19 mouse cellular contexts compared by ENCODE assay signal in the genomic region with DNA sequence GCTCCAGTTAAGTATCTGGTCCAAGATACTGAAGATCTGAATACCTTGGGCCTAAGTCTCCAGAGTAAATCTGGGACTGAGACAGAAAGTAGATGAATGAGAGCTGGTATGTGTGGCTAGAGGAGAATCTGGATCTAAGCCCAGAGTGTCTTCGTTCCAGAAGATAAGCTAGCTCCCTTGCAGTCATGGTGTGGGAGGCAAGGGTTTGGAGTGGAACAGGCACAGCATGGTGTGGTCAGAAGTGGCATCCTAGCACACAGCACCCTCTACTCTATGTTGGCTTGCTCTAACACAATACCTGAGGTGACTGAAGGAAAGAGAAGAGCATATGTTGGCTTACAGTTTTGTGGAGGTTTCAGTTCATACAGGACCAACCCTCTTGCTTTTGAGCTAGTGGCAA.
A peak's percentile ranks its signal among the peaks of the same experiment; 100 is the strongest.
DNase-seq lines count a peak whose midpoint lies in the region; ATAC-seq lines count a peak whose summit lies in the region.
"Had no signal": no experiment of that assay in that cellular context is flagged by ENCODE, and none has a peak within 500 bp of the region (broad histone marks: within the 10 kb centered on the region; RNA-seq: fewer than 3 reads in every experiment).

No protein-coding gene starts in this region.

- H3K9ac ChIP-seq in heart, embryonic 15.5 days, result no peak overlapping the region
- H3K9ac ChIP-seq: embryonic facial prominence, embryonic 12.5 days; hindbrain, embryonic 15.5 days; limb, embryonic 12.5 days; neural tube, embryonic 13.5 days had no signal

- peaks cover 29% of the 10 kb centered on the region for H3K4me1 ChIP-seq in heart, embryonic 15.5 days (replicated peaks)
- H3K4me1 ChIP-seq: embryonic facial prominence, embryonic 12.5 days; forebrain, embryonic 10.5 days; hindbrain, embryonic 15.5 days; limb, embryonic 12.5 days; neural tube, embryonic 13.5 days had no signal

- H3K27me3 ChIP-seq in heart, embryonic 15.5 days, result no peaks in the 10 kb centered on the region
- H3K27me3 ChIP-seq: embryonic facial prominence, embryonic 12.5 days; hindbrain, embryonic 15.5 days; limb, embryonic 12.5 days; neural tube, embryonic 13.5 days had no signal

- peak; percentile 27 to 41 for DNase-seq in left cerebral cortex, adult 18-20 months (ENCODE audit: low spot score in 2 of 2)
- no peak for DNase-seq in left cerebral cortex, postnatal 10 days (ENCODE audit: extremely low spot score in 1 of 2, low spot score in 2 of 2)
- peak; percentile 57 for DNase-seq in testis, postnatal 14 days (ENCODE audit: low spot score)
- no peak for DNase-seq in testis, postnatal 10 days (ENCODE audit: low spot score)
- no peak for DNase-seq in T-cell, adult 2 months (ENCODE audit: low spot score)
- no peak for DNase-seq in ovary, postnatal 10 days (ENCODE audit: low spot score)
- DNase-seq: adrenal gland, adult 8-10 months; kidney, adult 9 months; midbrain, embryonic 14.5 days; thymus, postnatal 25 days had no signal

- no peaks in the 10 kb centered on the region for H3K9me3 ChIP-seq in heart, embryonic 15.5 days (replicated peaks)
- H3K9me3 ChIP-seq: embryonic facial prominence, embryonic 12.5 days; forebrain, embryonic 10.5 days; hindbrain, embryonic 15.5 days; limb, embryonic 12.5 days; neural tube, embryonic 13.5 days had no signal

- ATAC-seq in heart, embryonic 15.5 days (replicated peaks; ENCODE audit: insufficient number of reproducible peaks, insufficient read depth, low FRiP score, low read depth), result peak; percentile 66
- no peak for ATAC-seq in monocyte, adult 5-6 weeks (replicated peaks; ENCODE audit: insufficient number of reproducible peaks, low FRiP score, low TSS enrichment, poor library complexity, severe bottlenecking)

- WGBS in heart, embryonic 15.5 days, result 14% methylated on average over 1 of the region's 1 CpGs

- intact Hi-C loops in left cerebral cortex, postnatal 10 days (cut with DNase I), result no loop called here

- no peak overlapping the region for H3K4me2 ChIP-seq in heart, embryonic 15.5 days
- H3K4me2 ChIP-seq: embryonic facial prominence, embryonic 12.5 days; hindbrain, embryonic 15.5 days; limb, embryonic 12.5 days; neural tube, embryonic 13.5 days had no signal

- 0 out of 2 replicates have a peak, but pooled peaks cover 5% of the 10 kb centered on the region for H3K36me3 ChIP-seq in heart, embryonic 15.5 days

- peak overlapping the region; percentile 81 for H3K27ac ChIP-seq in heart, embryonic 15.5 days
- H3K27ac ChIP-seq: embryonic facial prominence, embryonic 12.5 days; forebrain, embryonic 10.5 days; hindbrain, embryonic 15.5 days; layer of hippocampus, adult 2 months; limb, embryonic 12.5 days; macrophage; neural tube, embryonic 13.5 days had no signal

- no peak overlapping the region for H3K4me3 ChIP-seq in heart, embryonic 15.5 days
- H3K4me3 ChIP-seq: embryonic facial prominence, embryonic 12.5 days; forebrain, embryonic 10.5 days; hindbrain, embryonic 15.5 days; layer of hippocampus, adult 2 months; limb, embryonic 12.5 days; neural tube, embryonic 13.5 days had no signal

Comparison
In these comparisons a context has a peak if more than half of its experiments do, and no peak if none do; other contexts are left out.
1. DNase-seq: peak in left cerebral cortex, adult 18-20 months (2 of 2) and testis, postnatal 14 days (single experiment); none in left cerebral cortex, postnatal 10 days (0 of 2), testis, postnatal 10 days (single experiment), T-cell, adult 2 months (single experiment) and ovary, postnatal 10 days (single experiment).